Mouse (Mus musculus): ENCODE measurements around the gene Ap4s1. TPM values are rescaled to one million over a fixed set of nuclear protein-coding genes. Genes with fewer than 3 reads are reported as not detected.

Ap4s1 gene
- polyA plus RNA-seq, 1 experiment from 2014 or later, result 42.4 TPM

GRCm38 (mm10) chr12:51703859-51704258 is 13.0 kb downstream of the Ap4s1 start:
- no peak for DNase-seq (ENCODE audit: low spot score)

- DNase-seq (ENCODE audit: low spot score), result no peak
Observed at GRCm38 (mm10) chr12:51704572-51704971, 13.7 kb downstream of the Ap4s1 start.

- no peak for DNase-seq (ENCODE audit: low spot score)
Observed at GRCm38 (mm10) chr12:51705778-51706177, 14.9 kb downstream of the Ap4s1 start.

- no peak for DNase-seq (ENCODE audit: low spot score)
Observed at GRCm38 (mm10) chr12:51706673-51707235, 15.9 kb downstream of the Ap4s1 start.

DNA sequence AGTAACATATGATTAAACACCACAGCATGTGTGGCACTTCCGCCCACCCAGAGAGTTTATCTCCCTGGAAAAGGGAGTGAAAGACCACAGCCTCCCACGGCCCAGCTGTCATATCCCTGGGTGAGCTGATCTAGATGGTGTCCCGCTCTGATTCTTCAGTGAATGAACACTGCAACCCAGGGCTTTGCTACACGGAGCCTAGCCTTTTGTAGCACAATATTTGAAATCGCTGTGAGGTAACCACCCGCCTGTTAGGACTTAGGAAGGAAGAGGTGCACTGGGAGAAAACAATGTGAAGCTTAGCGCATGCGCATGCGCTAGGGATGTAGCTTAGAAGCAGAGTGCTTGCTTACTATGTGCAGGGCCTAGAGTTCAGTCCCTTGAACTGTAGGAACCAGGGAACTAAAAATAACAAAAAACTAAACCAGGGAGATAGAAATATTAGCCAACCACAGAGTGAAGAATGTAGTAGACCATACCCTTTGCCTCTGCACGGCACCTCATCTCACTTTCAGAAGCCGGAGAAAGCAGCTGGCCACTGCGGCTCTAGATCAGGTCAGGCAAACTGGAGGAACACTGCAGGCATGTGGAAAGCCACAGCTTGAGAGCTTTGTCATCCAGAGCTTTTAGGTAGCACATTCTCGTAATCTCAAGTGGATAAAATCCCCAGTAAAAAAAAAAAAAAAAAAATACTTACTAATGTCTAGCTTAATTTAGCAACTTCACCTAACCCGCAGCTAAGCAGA is 18.3 kb downstream of the Ap4s1 start:
- DNase-seq (ENCODE audit: low spot score), result no peak

GRCm38 (mm10) chr12:51709741-51710140 is 18.9 kb downstream of the Ap4s1 start:
- DNase-seq (ENCODE audit: low spot score), result no peak

GRCm38 (mm10) chr12:51710154-51710553 is 19.3 kb downstream of the Ap4s1 start:
- DNase-seq (ENCODE audit: low spot score), result no peak

GRCm38 (mm10) chr12:51712685-51713084 is 21.9 kb downstream of the Ap4s1 start:
- no peak for DNase-seq (ENCODE audit: low spot score)

GRCm38 (mm10) chr12:51718617-51719016 is 27.8 kb downstream of the Ap4s1 start:
- DNase-seq (ENCODE audit: low spot score), result no peak

GRCm38 (mm10) chr12:51721836-51722235 is 31.0 kb downstream of the Ap4s1 start:
- no peak for DNase-seq (ENCODE audit: low spot score)

DNA sequence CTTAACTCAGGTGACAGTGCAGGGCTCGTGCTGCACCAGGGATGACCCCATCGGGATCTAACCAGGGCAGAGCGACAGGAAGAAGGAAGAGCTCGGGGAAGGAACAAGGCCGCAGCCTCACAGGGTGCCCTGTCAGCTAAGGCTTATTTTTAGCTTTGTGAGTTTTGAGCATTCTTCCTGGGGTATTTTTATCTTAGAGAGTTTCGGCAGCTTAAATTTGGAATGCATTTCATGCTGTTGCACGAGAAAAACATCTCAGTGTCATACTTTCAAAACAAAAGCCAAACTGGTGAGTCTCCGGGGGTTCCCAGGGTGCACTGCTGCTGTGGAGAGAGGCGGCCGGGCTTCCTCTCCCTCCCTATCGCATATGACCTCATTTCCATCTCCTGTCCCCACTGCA is 38.2 kb downstream of the Ap4s1 start:
- no peak for DNase-seq (ENCODE audit: low spot score)

- no peak for DNase-seq (ENCODE audit: low spot score)
Observed at GRCm38 (mm10) chr12:51729827-51730226, 39.0 kb downstream of the Ap4s1 start.

DNA sequence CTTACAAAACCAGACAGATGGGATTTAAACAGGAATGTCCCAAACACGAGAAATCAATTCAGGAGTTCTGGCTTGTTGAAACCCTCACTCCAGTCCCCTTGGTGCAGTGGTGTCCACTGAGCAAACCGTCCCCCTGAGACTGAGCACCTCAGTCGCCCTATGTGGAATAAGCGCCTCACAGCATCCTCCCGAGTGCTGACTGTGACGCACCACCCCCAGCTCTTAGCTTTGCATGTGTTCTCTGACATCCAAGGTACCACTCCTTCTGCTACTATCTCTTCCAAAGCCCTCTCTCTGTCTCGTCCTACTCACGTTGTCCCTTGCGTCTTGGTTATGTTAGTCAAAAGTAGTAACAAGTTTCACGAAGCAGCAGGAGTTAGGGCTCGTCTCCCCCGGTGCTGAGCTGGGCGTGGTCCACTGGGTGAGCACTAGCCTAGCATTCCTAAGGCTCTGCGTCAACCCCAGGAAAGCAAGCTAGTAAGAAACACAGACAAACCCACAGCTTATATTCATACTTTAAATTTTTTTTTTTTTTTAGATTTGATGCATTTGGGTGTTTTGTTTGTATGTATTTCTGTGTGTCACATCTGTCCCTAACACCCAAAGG is 43.9 kb downstream of the Ap4s1 start:
- no peak for DNase-seq (ENCODE audit: low spot score)

GRCm38 (mm10) chr12:51735840-51736271 is 45.0 kb downstream of the Ap4s1 start:
- no peak for DNase-seq (ENCODE audit: low spot score)

DNA sequence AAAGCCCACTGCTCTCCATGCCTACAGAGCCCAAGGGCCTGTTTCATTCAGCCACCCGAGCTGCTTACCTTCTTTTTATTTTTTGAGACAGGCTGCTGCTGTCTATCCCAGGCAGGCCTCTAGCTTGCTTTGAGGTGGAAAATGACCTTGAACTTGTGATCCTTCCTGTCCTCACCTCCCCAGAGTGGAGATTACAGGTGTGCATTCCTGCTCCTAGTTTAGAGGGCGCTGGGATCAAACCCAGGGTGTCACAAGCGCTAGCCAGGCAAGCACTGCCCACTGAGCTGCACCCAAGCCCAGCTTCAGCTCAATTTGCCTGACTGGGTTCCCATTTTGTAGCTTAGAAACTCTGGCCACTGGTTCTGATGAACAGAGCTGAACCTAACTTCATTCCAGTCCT is 45.5 kb downstream of the Ap4s1 start:
- no peak for DNase-seq (ENCODE audit: low spot score)

GRCm38 (mm10) chr12:51736807-51737206 is 46.0 kb downstream of the Ap4s1 start:
- DNase-seq (ENCODE audit: low spot score), result no peak

- peak; percentile 50 for DNase-seq (ENCODE audit: low spot score)
Observed at GRCm38 (mm10) chr12:51741690-51742089, 50.9 kb downstream of the Ap4s1 start.

GRCm38 (mm10) chr12:51744957-51745356 is 54.1 kb downstream of the Ap4s1 start:
- no peak for DNase-seq (ENCODE audit: low spot score)

DNA sequence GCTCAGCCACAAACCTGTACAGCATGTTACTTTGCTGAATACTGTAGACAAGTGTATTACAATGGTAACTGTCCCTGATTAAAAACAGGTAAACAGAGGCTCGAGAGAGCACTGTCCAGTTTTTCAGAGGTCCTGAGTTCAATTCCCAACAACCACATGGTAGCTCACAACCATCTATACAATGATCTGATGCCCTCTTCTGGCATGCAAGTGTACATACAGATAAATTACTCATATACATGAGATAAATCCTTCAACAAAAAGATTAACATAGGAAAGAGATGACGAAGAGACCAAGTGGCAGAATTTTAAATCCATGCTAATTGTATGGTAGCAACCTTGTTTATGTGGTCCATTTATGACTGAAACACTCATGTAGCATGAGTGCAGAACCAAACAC is 56.5 kb downstream of the Ap4s1 start:
- no peak for DNase-seq (ENCODE audit: low spot score)

DNA sequence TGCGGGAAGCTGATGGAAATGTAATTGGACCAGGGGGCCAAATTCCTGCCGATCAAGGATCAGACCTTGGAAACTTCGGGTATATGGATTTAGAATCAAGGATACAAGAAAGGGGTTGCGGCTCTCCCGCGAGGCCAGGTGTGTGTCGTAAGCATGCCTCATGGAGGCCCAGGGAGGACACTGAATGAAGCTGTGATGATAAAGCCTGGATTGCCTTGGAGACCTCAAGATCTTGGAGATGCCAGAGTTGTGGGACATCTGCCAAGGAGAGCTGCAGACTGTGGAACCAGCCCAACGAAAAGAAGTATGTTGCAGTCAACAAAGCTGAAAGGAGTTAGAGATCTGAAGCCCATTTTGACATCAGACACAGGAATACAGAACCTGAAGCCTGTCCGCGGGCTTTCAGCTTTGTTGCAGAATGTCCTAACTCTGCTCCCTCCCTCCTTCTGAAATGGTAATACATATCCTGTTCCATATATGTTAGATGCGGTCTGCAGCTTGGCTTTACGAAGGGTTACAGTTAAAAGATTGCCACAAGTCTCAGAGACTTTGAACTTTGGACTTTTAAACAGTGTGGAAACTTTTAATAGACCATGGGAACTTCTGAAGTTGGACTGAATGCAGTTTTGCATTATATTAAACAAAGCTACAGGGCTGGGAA is 65.2 kb downstream of the Ap4s1 start:
- no peak for DNase-seq (ENCODE audit: low spot score)

- DNase-seq (ENCODE audit: low spot score), result no peak
Observed at GRCm38 (mm10) chr12:51756599-51756961, 65.7 kb downstream of the Ap4s1 start.

DNA sequence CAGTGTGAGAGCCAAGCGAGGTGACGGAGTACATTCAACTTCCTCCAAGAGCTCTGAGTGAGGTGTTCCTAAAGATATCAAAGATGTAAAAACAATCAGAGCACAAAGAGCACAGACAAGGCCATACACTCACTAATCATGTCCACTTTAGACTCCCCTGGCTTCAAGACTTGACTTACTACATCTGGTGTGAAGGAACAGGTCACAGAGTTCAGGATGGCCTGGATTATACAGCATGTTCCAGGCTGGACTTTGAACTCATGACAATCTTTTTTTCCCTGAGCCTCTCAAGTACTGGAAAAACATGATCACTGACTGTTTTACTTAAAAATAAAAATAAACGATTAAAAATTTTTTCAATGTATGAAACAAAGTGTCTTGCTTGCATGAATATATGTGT is 68.5 kb downstream of the Ap4s1 start:
- DNase-seq (ENCODE audit: low spot score), result no peak
